Mouse (Mus musculus) CD4-positive, CD25-positive, alpha-beta regulatory T cell, adult 4 months (primary cell): ENCODE results near the gene Card14. TPM values are rescaled to one million over a fixed set of nuclear protein-coding genes. Genes with fewer than 3 reads are reported as not detected.
"Not testable (repeated sequence)": the region's sequence is repeated elsewhere in the genome, so short reads cannot be mapped to it uniquely, and the experiment has no call there.

Experiments used
- ATAC-seq: one replicate; pipeline ENCODE4 v1.8.0; 2017
- polyA plus RNA-seq, 2 experiments: library from polyadenylated mRNA; unstranded; fragments of 100-300 nt; shearing (Covaris generic); gene quantifications; one replicate each; pipeline ENCODE4 v1.2.1; 2017

The Card14 gene
- not detected for polyA plus RNA-seq

- no peak for ATAC-seq
Measured at GRCm38 (mm10) chr11:119307658-119307867, at the start of gene Card14. Gene Card14, plus strand, starts transcription at chr11:119307768.

- ATAC-seq: no peak
Measured at GRCm38 (mm10) chr11:119258216-119258571, 49.4 kb upstream of the Card14 start.

- ATAC-seq: peak; percentile 53
Measured at GRCm38 (mm10) chr11:119258572-119259322, 48.8 kb upstream of the Card14 start.

GRCm38 (mm10) chr11:119259977-119260376 lies 47.6 kb upstream of the Card14 start:
- ATAC-seq: no peak

- ATAC-seq: no peak
Measured at GRCm38 (mm10) chr11:119264413-119264812, 43.2 kb upstream of the Card14 start.

- no peak for ATAC-seq
Measured at GRCm38 (mm10) chr11:119265811-119266210, 41.8 kb upstream of the Card14 start.

- no peak for ATAC-seq
Measured at GRCm38 (mm10) chr11:119267241-119267674, 40.3 kb upstream of the Card14 start.

- peak; percentile 98 for ATAC-seq
Measured at GRCm38 (mm10) chr11:119267768-119268556, 39.6 kb upstream of the Card14 start, which contains the start of gene Gaa. Gene Gaa, plus strand, starts transcription at chr11:119267887.

GRCm38 (mm10) chr11:119268557-119269195 lies 38.9 kb upstream of the Card14 start:
- ATAC-seq: no peak

- ATAC-seq: not testable (repeated sequence)
Measured at GRCm38 (mm10) chr11:119272492-119272891, 35.1 kb upstream of the Card14 start.

GRCm38 (mm10) chr11:119273186-119273930 lies 34.2 kb upstream of the Card14 start:
- no peak for ATAC-seq

GRCm38 (mm10) chr11:119281030-119281429 lies 26.5 kb upstream of the Card14 start:
- ATAC-seq: no peak

- no peak for ATAC-seq
Measured at GRCm38 (mm10) chr11:119285791-119286527, 21.6 kb upstream of the Card14 start.

- no peak for ATAC-seq
Measured at GRCm38 (mm10) chr11:119287207-119287992, 20.2 kb upstream of the Card14 start.

- not testable (repeated sequence) for ATAC-seq
Measured at GRCm38 (mm10) chr11:119292861-119293260, 14.7 kb upstream of the Card14 start.

- no peak for ATAC-seq
Measured at GRCm38 (mm10) chr11:119297996-119298395, 9.6 kb upstream of the Card14 start.

- no peak for ATAC-seq
Measured at GRCm38 (mm10) chr11:119298917-119299316, 8.7 kb upstream of the Card14 start.

- ATAC-seq: peak; percentile 96
Measured at GRCm38 (mm10) chr11:119299391-119300245, 8.0 kb upstream of the Card14 start, which contains the start of gene Eif4a3. Gene Eif4a3, minus strand, starts transcription at chr11:119300089.

- ATAC-seq: peak; percentile 60
Measured at GRCm38 (mm10) chr11:119300246-119300935, 7.2 kb upstream of the Card14 start.

GRCm38 (mm10) chr11:119300986-119301385 lies 6.6 kb upstream of the Card14 start:
- ATAC-seq: no peak
